Mouse (Mus musculus) liver, adult 2 months (tissue): Measurements from ENCODE around the gene Slc1a5.

Experiments used
- CTCF ChIP-seq: fragments of 200-500 bp; IDR thresholded peaks from 2 replicates; pipeline ENCODE4 v1.5.1; 2011; ENCODE audit warnings: low read depth, low read length, control low read depth
- POLR2A ChIP-seq: fragments of 200-500 bp; IDR thresholded peaks from 2 replicates; pipeline ENCODE4 v1.6.1; 2011; ENCODE audit warnings: low read length, control low read depth; ENCODE audit not compliant: insufficient read depth; ENCODE audit errors: extremely low read depth

GRCm38 (mm10) chr7:16747656-16748055, 33.5 kb upstream of the Slc1a5 start:
- TF ChIP-seq CTCF: no peak
- no peak for TF ChIP-seq POLR2A
